Mouse (Mus musculus) liver, postnatal 0 days (tissue): Measurements from ENCODE around the gene Rdh9.

Source experiments
- CTCF ChIP-seq: sonication (generic); IDR thresholded peaks from 2 replicates; pipeline ENCODE4 v1.5.1; 2016; ENCODE audit warnings: antibody characterized with exemption, low read depth
- EP300 ChIP-seq: IDR thresholded peaks from 2 replicates; pipeline ENCODE4 v1.6.1; 2016; ENCODE audit warnings: antibody characterized with exemption, low read depth, mild to moderate bottlenecking

- no peak for TF ChIP-seq CTCF
- TF ChIP-seq EP300, result no peak
These were observed 52.9 kb downstream of the Rdh9 start for GRCm38 (mm10) chr10:127829121-127829520.
